Comparison of ENCODE assay signal across 30 mouse cellular contexts in the genomic region with DNA sequence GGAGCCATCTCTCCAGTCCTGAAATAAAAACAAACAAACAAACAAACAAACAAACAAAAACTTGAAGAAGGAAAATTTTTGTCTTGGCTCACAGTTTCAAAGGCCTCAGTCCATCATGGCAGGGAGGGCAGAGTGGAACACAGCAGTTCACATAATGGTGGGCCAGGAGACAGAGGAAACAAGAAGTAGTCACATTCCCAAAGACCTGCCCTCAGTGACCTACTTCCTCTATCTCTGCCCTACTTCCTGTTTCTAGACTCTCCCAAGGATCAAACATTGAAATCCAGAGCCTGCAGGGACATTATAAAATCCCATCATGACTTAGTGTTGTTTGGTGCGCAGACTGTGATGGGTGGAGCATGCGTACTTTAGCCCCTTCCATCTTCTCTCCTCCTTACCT. TPM values are rescaled to one million over a fixed set of nuclear protein-coding genes. Genes with fewer than 3 reads are reported as not detected.
"Had no signal": no experiment of that assay in that cellular context is flagged by ENCODE, and none has a peak within 500 bp of the region (broad histone marks: within the 10 kb centered on the region; RNA-seq: fewer than 3 reads in every experiment).

No protein-coding gene starts in this region.

- H3K9me3 ChIP-seq: embryonic facial prominence, embryonic 13.5 days; embryonic facial prominence, embryonic 15.5 days; forebrain, embryonic 10.5 days; forebrain, embryonic 15.5 days had no signal

- H3K36me3 ChIP-seq: embryonic facial prominence, embryonic 10.5 days; embryonic facial prominence, embryonic 12.5 days; embryonic facial prominence, embryonic 13.5 days; embryonic facial prominence, embryonic 15.5 days; forebrain, embryonic 10.5 days; forebrain, embryonic 12.5 days; forebrain, embryonic 15.5 days had no signal

- H3K4me3 ChIP-seq: embryonic facial prominence, embryonic 10.5 days; embryonic facial prominence, embryonic 12.5 days; embryonic facial prominence, embryonic 13.5 days; embryonic facial prominence, embryonic 15.5 days; erythroblast, embryonic 14.5 days; forebrain, embryonic 10.5 days; forebrain, embryonic 12.5 days; forebrain, embryonic 13.5 days; forebrain, embryonic 15.5 days; gastrocnemius, adult 2 months; heart, adult 2 months had no signal

- H3K4me1 ChIP-seq: embryonic facial prominence, embryonic 10.5 days; embryonic facial prominence, embryonic 12.5 days; embryonic facial prominence, embryonic 13.5 days; embryonic facial prominence, embryonic 15.5 days; forebrain, embryonic 10.5 days; forebrain, embryonic 12.5 days; forebrain, embryonic 13.5 days; forebrain, embryonic 15.5 days had no signal

- H3K27me3 ChIP-seq: embryonic facial prominence, embryonic 12.5 days; embryonic facial prominence, embryonic 13.5 days; embryonic facial prominence, embryonic 15.5 days; forebrain, embryonic 12.5 days; forebrain, embryonic 13.5 days; forebrain, embryonic 15.5 days had no signal

- H3K27ac ChIP-seq: embryonic facial prominence, embryonic 10.5 days; embryonic facial prominence, embryonic 12.5 days; embryonic facial prominence, embryonic 13.5 days; embryonic facial prominence, embryonic 15.5 days; forebrain, embryonic 10.5 days; forebrain, embryonic 12.5 days; forebrain, embryonic 13.5 days; forebrain, embryonic 15.5 days; gastrocnemius, adult 2 months; heart, adult 2 months had no signal

- ATAC-seq: forebrain, embryonic 13.5 days; forebrain, embryonic 14.5 days; forebrain, embryonic 15.5 days; forebrain, embryonic 16.5 days; forebrain, postnatal 0 days had no signal

- DNase-seq: cerebellum, adult 8-10 months; cerebellum, adult 9-10 months; cerebellum, adult 9-11 months; cerebellum, postnatal 10 days; cerebellum, postnatal 14 days; cerebellum, postnatal 25 days; cerebellum, postnatal 36 days; embryo, embryonic 11 days; forebrain, postnatal 0 days; gastrocnemius, adult 2 months; gastrocnemius, postnatal 10 days; gastrocnemius, postnatal 14 days; gastrocnemius, postnatal 25 days; gastrocnemius, postnatal 36 days; heart, adult 11 months; heart, adult 18-20 months; heart, adult 2 months had no signal

- H3K9ac ChIP-seq: embryonic facial prominence, embryonic 12.5 days; embryonic facial prominence, embryonic 13.5 days; embryonic facial prominence, embryonic 15.5 days; forebrain, embryonic 12.5 days; forebrain, embryonic 13.5 days; forebrain, embryonic 15.5 days; forebrain, postnatal 0 days had no signal

RNA-seq across cellular contexts. Expression of a gene that starts 49.4 kb away (rescaled TPM):
- polyA plus RNA-seq: embryonic facial prominence, embryonic 11.5 days; erythroblast, embryonic 14.5 days; forebrain, embryonic 11.5 days; forebrain, embryonic 15.5 days; forebrain, embryonic 16.5 days had no signal
